Mouse (Mus musculus) G1E (cell line): ENCODE results near the gene Plin3. TPM values are rescaled to one million over a fixed set of nuclear protein-coding genes. Genes with fewer than 3 reads are reported as not detected.

ENCODE experiments used
- ATAC-seq: 2 replicates; pipeline ENCODE4 v1.8.0; 2016; ENCODE audit warnings: mild to moderate bottlenecking; ENCODE audit not compliant: insufficient number of reproducible peaks, poor library complexity, low FRiP score, severe bottlenecking; ENCODE audit errors: extremely low read depth
- DNase-seq: peaks from one replicate; pipeline ENCODE4 v3.0.0; 2012; ENCODE audit warnings: low spot score
- H3K27me3 ChIP-seq: 2 replicates; pipeline ENCODE4 v1.6.1; 2012; ENCODE audit warnings: mild to moderate bottlenecking, low read length, inconsistent platforms; ENCODE audit not compliant: insufficient read depth
- H3K36me3 ChIP-seq: replicated peaks from 2 replicates; pipeline ENCODE3; 2012; ENCODE audit warnings: mild to moderate bottlenecking, inconsistent platforms
- H3K4me1 ChIP-seq: 2 replicates; pipeline ENCODE4 v1.6.1; 2012; ENCODE audit warnings: low read depth, low read length, inconsistent platforms, mixed read lengths; ENCODE audit not compliant: insufficient read depth
- H3K4me3 ChIP-seq: 2 replicates; pipeline ENCODE4 v1.5.1; 2012; ENCODE audit warnings: low read depth, mild to moderate bottlenecking, inconsistent platforms, low read length, moderate library complexity, mixed read lengths
- H3K9me3 ChIP-seq: replicated peaks from 2 replicates; pipeline ENCODE4 v1.6.1; 2012; ENCODE audit warnings: inconsistent platforms
- CTCF ChIP-seq: IDR thresholded peaks from 2 replicates; pipeline ENCODE4 v1.5.1; 2012; ENCODE audit warnings: low read depth, low read length, inconsistent platforms, mixed read lengths
- GATA1 ChIP-seq: IDR thresholded peaks from 2 replicates; pipeline ENCODE4 v1.6.1; 2012; ENCODE audit warnings: borderline replicate concordance, low read length, inconsistent platforms, mixed read lengths
- GATA2 ChIP-seq: IDR thresholded peaks from 2 replicates; pipeline ENCODE4 v1.6.1; 2012; ENCODE audit warnings: low read depth, low read length, inconsistent platforms, borderline replicate concordance
- POLR2AphosphoS5 ChIP-seq: IDR thresholded peaks from 2 replicates; pipeline ENCODE4 v1.6.1; 2012; ENCODE audit warnings: low read depth, low read length, inconsistent platforms; ENCODE audit not compliant: insufficient replicate concordance
- TAL1 ChIP-seq: conservative IDR thresholded peaks from 2 replicates; pipeline ENCODE4 v1.6.1; 2012; ENCODE audit warnings: low read depth, low read length, inconsistent platforms, mixed read lengths
- polyA plus RNA-seq: library from polyadenylated mRNA; stranded (reverse); fragments of >175 nt; gene quantifications from 2 replicates; pipeline ENCODE4 v1.2.3, GENCODE M21; 2012
- total RNA-seq, 2 experiments: library from RNA; stranded (forward) in 1 of 2; stranded (reverse) in 1 of 2; fragments of 200-1000 nt in 1 of 2; fragments of >200 nt in 1 of 2; fragmentation: Nextera tagmentation in 1 of 2; gene quantifications; 2 replicates each; pipeline ENCODE4 v1.2.3; 2014 to 2017

Plin3 gene
- total RNA-seq (2014; fragmentation: Nextera tagmentation) (8.1 and 12.3 TPM in 2 replicates), total RNA-seq (2017) (55.9 and 64.1 TPM in 2 replicates), polyA plus RNA-seq (12.2 and 12.7 TPM in 2 replicates)

GRCm38 (mm10) chr17:56292531-56293222, at the start of gene Plin3:
Gene Plin3, minus strand, starts transcription at chr17:56292873.
- ATAC-seq (no peak), DNase-seq (no peak)
- TF ChIP-seq GATA2 (no peak), TAL1 (no peak), POLR2AphosphoS5 (no peak), CTCF (no peak), GATA1 (no peak)
- H3K4me3 ChIP-seq = no peak within 1 kb of the TSS; the same call in 1 of the 2 replicates
- H3K36me3 ChIP-seq = no peaks in the 10 kb centered on the region
- no peaks in the 10 kb centered on the region for H3K9me3 ChIP-seq
- peaks cover 24% of the 10 kb centered on the region for H3K27me3 ChIP-seq
- H3K4me1 ChIP-seq = peaks cover 60% of the 10 kb centered on the region

GRCm38 (mm10) chr17:56340717-56341116, 48.0 kb upstream of the Plin3 start:
- no peak for ATAC-seq
- Histone ChIP-seq H3K4me3 (no peak overlapping the region), H3K4me1 (peaks cover 52% of the 10 kb centered on the region)

GRCm38 (mm10) chr17:56338909-56339308, 46.2 kb upstream of the Plin3 start:
- Histone ChIP-seq H3K36me3 (peaks cover 72% of the 10 kb centered on the region), H3K27me3 (no peaks in the 10 kb centered on the region), H3K4me1 (peaks cover 61% of the 10 kb centered on the region), H3K9me3 (no peaks in the 10 kb centered on the region), H3K4me3 (no peak overlapping the region)
- ATAC-seq = peak; percentile 43; the same call in 1 of the 2 replicates
- DNase-seq = no peak
- TF ChIP-seq GATA1 (no peak), CTCF (peak; percentile 47)

More at GRCm38 (mm10) chr17:56340717-56341116, 48.0 kb upstream of the Plin3 start:
- no peaks in the 10 kb centered on the region for H3K27me3 ChIP-seq
- no peak for DNase-seq
- H3K9me3 ChIP-seq = no peaks in the 10 kb centered on the region
- no peak for TF ChIP-seq CTCF
- TF ChIP-seq TAL1 = no peak
- TF ChIP-seq POLR2AphosphoS5 = no peak
- no peak for TF ChIP-seq GATA1
- TF ChIP-seq GATA2 = no peak
- peaks cover 74% of the 10 kb centered on the region for H3K36me3 ChIP-seq

GRCm38 (mm10) chr17:56337791-56338190, 45.1 kb upstream of the Plin3 start:
- H3K27me3 ChIP-seq = no peaks in the 10 kb centered on the region
- H3K9me3 ChIP-seq = no peaks in the 10 kb centered on the region
- TF ChIP-seq POLR2AphosphoS5 (no peak), GATA2 (no peak), TAL1 (no peak), GATA1 (no peak), CTCF (no peak)
- H3K4me3 ChIP-seq = no peak overlapping the region
- no peak for DNase-seq
- peaks cover 56% of the 10 kb centered on the region for H3K4me1 ChIP-seq
- H3K36me3 ChIP-seq = peaks cover 72% of the 10 kb centered on the region
- ATAC-seq = no peak

GRCm38 (mm10) chr17:56337190-56337589, 44.5 kb upstream of the Plin3 start:
- no peak overlapping the region for H3K4me3 ChIP-seq
- peak; percentile 36; the same call in 1 of the 2 replicates for ATAC-seq
- H3K36me3 ChIP-seq = peaks cover 76% of the 10 kb centered on the region
- peaks cover 52% of the 10 kb centered on the region for H3K4me1 ChIP-seq
- H3K9me3 ChIP-seq = no peaks in the 10 kb centered on the region
- DNase-seq = no peak
- TF ChIP-seq GATA2 (no peak), GATA1 (no peak), CTCF (peak; percentile 48; the same call in 1 of the 2 replicates), TAL1 (no peak), POLR2AphosphoS5 (no peak)
- no peaks in the 10 kb centered on the region for H3K27me3 ChIP-seq

- DNase-seq = no peak
- no peaks in the 10 kb centered on the region for H3K27me3 ChIP-seq
- no peaks in the 10 kb centered on the region for H3K9me3 ChIP-seq
- no peak for ATAC-seq
- H3K4me1 ChIP-seq = peaks cover 64% of the 10 kb centered on the region
- H3K4me3 ChIP-seq = no peak overlapping the region
- H3K36me3 ChIP-seq = peaks cover 86% of the 10 kb centered on the region
- TF ChIP-seq GATA2 (no peak), POLR2AphosphoS5 (no peak), GATA1 (no peak), TAL1 (no peak), CTCF (no peak)
Measured at GRCm38 (mm10) chr17:56332987-56333386, 40.3 kb upstream of the Plin3 start.

- H3K4me1 ChIP-seq = peaks cover 68% of the 10 kb centered on the region
- ATAC-seq = no peak
- no peak for TF ChIP-seq GATA1
Measured at GRCm38 (mm10) chr17:56331256-56331655, 38.6 kb upstream of the Plin3 start.

More at GRCm38 (mm10) chr17:56331256-56331655, 38.6 kb upstream of the Plin3 start:
- DNase-seq = no peak
- Histone ChIP-seq H3K4me3 (no peak overlapping the region), H3K27me3 (no peaks in the 10 kb centered on the region), H3K36me3 (peaks cover 79% of the 10 kb centered on the region), H3K9me3 (no peaks in the 10 kb centered on the region)
